Mouse (Mus musculus) G1E (cell line): ENCODE measurements around the gene Gss.

Experiments
- CTCF ChIP-seq: IDR thresholded peaks from 2 replicates; pipeline ENCODE4 v1.5.1; 2012; ENCODE audit warnings: low read depth, low read length, inconsistent platforms, mixed read lengths
- GATA1 ChIP-seq: IDR thresholded peaks from 2 replicates; pipeline ENCODE4 v1.6.1; 2012; ENCODE audit warnings: borderline replicate concordance, low read length, inconsistent platforms, mixed read lengths
- GATA2 ChIP-seq: IDR thresholded peaks from 2 replicates; pipeline ENCODE4 v1.6.1; 2012; ENCODE audit warnings: low read depth, low read length, inconsistent platforms, borderline replicate concordance
- POLR2AphosphoS5 ChIP-seq: IDR thresholded peaks from 2 replicates; pipeline ENCODE4 v1.6.1; 2012; ENCODE audit warnings: low read depth, low read length, inconsistent platforms; ENCODE audit not compliant: insufficient replicate concordance
- TAL1 ChIP-seq: conservative IDR thresholded peaks from 2 replicates; pipeline ENCODE4 v1.6.1; 2012; ENCODE audit warnings: low read depth, low read length, inconsistent platforms, mixed read lengths

- TF ChIP-seq CTCF, result no peak
- no peak for TF ChIP-seq POLR2AphosphoS5
- TF ChIP-seq GATA1, result no peak
- TF ChIP-seq TAL1, result no peak
- no peak for TF ChIP-seq GATA2
These were observed 42.0 kb upstream of the Gss start for GRCm38 (mm10) chr2:155634562-155634961.
